Mouse (Mus musculus) liver, embryonic 16.5 days (tissue): ENCODE data around the gene Cdk14. TPM values are rescaled to one million over a fixed set of nuclear protein-coding genes. Genes with fewer than 3 reads are reported as not detected.

Source experiments
- ATAC-seq: fragments of 200-750 bp; cut with Nextera tagmentation; 2 replicates; pipeline ENCODE4 v1.8.0; 2017; ENCODE audit warnings: low read depth, mild to moderate bottlenecking, moderate number of reproducible peaks, moderate library complexity
- H3K27ac ChIP-seq: fragments of 300-500 bp; sonication (generic); 2 replicates; pipeline ENCODE4 v1.5.1; 2014; ENCODE audit warnings: mild to moderate bottlenecking, low read length
- H3K27me3 ChIP-seq: fragments of 300-500 bp; sonication (generic); 2 replicates; pipeline ENCODE4 v1.6.1; 2014; ENCODE audit warnings: low read depth, low read length, mixed read lengths; ENCODE audit not compliant: control insufficient read depth, insufficient read depth
- H3K36me3 ChIP-seq: fragments of 300-500 bp; sonication (generic); 2 replicates; pipeline ENCODE4 v1.6.1; 2014; ENCODE audit warnings: mild to moderate bottlenecking; ENCODE audit not compliant: control insufficient read depth, insufficient read depth
- H3K4me1 ChIP-seq: fragments of 300-500 bp; sonication (generic); 2 replicates; pipeline ENCODE4 v1.6.1; 2014; ENCODE audit warnings: low read depth, low read length, mixed read lengths; ENCODE audit not compliant: control insufficient read depth
- H3K4me2 ChIP-seq: fragments of 300-500 bp; sonication (generic); 2 replicates; pipeline ENCODE4 v1.6.1; 2014; ENCODE audit warnings: low read depth, low read length, mixed read lengths
- H3K4me3 ChIP-seq: fragments of 300-500 bp; sonication (generic); 2 replicates; pipeline ENCODE4 v1.5.1; 2014; ENCODE audit warnings: low read depth, mild to moderate bottlenecking, low read length
- H3K9ac ChIP-seq: fragments of 300-500 bp; sonication (generic); 2 replicates; pipeline ENCODE4 v1.6.1; 2014; ENCODE audit warnings: low read depth, low read length
- H3K9me3 ChIP-seq: fragments of 300-500 bp; sonication (generic); replicated peaks from 2 replicates; pipeline ENCODE4 v1.6.1; 2016; ENCODE audit warnings: low read length; ENCODE audit not compliant: control insufficient read depth
- WGBS: fragments of 180-500 bp; shearing (Covaris S2); extraction: QIAGEN DNeasy Blood & Tissue Kit; methylation state at CpG from one replicate; pipeline ENCODE4 v1.1.7; 2014; ENCODE audit not compliant: insufficient replicate concordance; 5-methylcytosine and 5-hydroxymethylcytosine counted together
- polyA plus RNA-seq: library from polyadenylated mRNA; unstranded; fragments of >200 nt; fragmentation: Nextera tagmentation; extraction: Ambion mirVana; gene quantifications from 2 replicates; pipeline ENCODE4 v1.2.1, GENCODE M21; 2015

Gene Cdk14
- polyA plus RNA-seq, 1 experiment from 2014 or later, result 1.1 TPM

GRCm38 (mm10) chr5:4961636-4962035 is 458.5 kb downstream of the Cdk14 start:
- H3K27me3 ChIP-seq, result no peaks in the 10 kb centered on the region
- H3K4me2 ChIP-seq, result no peak overlapping the region
- H3K4me1 ChIP-seq, result no peaks in the 10 kb centered on the region
- no peak for ATAC-seq
- no peaks in the 10 kb centered on the region for H3K9me3 ChIP-seq
- H3K27ac ChIP-seq, result no peak overlapping the region
- no peak overlapping the region for H3K9ac ChIP-seq
- 52% methylated on average over 1 of the region's 1 CpGs for WGBS
- no peaks in the 10 kb centered on the region for H3K36me3 ChIP-seq
- H3K4me3 ChIP-seq, result no peak overlapping the region

- Histone ChIP-seq H3K4me2 (no peak overlapping the region), H3K4me1 (no peaks in the 10 kb centered on the region), H3K36me3 (no peaks in the 10 kb centered on the region), H3K4me3 (no peak overlapping the region), H3K27ac (no peak overlapping the region), H3K9me3 (no peaks in the 10 kb centered on the region), H3K27me3 (no peaks in the 10 kb centered on the region), H3K9ac (no peak overlapping the region)
- ATAC-seq, result no peak
- WGBS, result 45% methylated on average over 5 of the region's 5 CpGs
These were observed 460.7 kb downstream of the Cdk14 start for GRCm38 (mm10) chr5:4959446-4959845.

GRCm38 (mm10) chr5:4955993-4956392 is 464.1 kb downstream of the Cdk14 start:
- H3K36me3 ChIP-seq, result no peaks in the 10 kb centered on the region
- no peak overlapping the region for H3K4me2 ChIP-seq
- WGBS, result 51% methylated on average over 7 of the region's 7 CpGs
- no peak for ATAC-seq
- H3K4me1 ChIP-seq, result no peaks in the 10 kb centered on the region
- no peak overlapping the region for H3K4me3 ChIP-seq
- H3K9me3 ChIP-seq, result no peaks in the 10 kb centered on the region
- no peak overlapping the region for H3K9ac ChIP-seq
- H3K27me3 ChIP-seq, result no peaks in the 10 kb centered on the region
- H3K27ac ChIP-seq, result no peak overlapping the region

GRCm38 (mm10) chr5:4955392-4955791 is 464.7 kb downstream of the Cdk14 start:
- no peaks in the 10 kb centered on the region for H3K4me1 ChIP-seq
- no peaks in the 10 kb centered on the region for H3K27me3 ChIP-seq
- H3K27ac ChIP-seq, result no peak overlapping the region
- ATAC-seq, result no peak
- H3K4me3 ChIP-seq, result no peak overlapping the region
- WGBS, result 60% methylated on average over 2 of the region's 2 CpGs
- no peak overlapping the region for H3K4me2 ChIP-seq
- H3K9me3 ChIP-seq, result no peaks in the 10 kb centered on the region
- H3K9ac ChIP-seq, result no peak overlapping the region
- no peaks in the 10 kb centered on the region for H3K36me3 ChIP-seq

DNA sequence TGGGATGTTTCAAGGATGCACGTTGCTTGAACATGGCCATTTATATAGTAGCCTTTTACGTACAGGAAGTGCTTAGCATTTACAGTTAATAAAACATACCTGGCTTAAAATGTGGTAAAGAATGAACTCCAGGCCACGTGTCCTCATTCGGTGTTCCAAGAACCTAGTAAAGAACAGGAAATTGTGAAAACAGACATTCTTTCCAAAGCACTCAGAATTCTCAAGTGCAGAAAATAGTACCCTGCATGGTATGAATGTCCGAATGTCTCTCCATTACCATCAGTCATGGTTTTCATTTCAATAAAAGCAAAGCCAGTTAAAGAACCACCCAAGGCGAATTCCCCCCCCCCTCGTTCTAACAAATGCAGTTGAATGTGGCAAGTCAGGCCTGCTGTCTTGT is 470.7 kb downstream of the Cdk14 start:
- Histone ChIP-seq H3K9me3 (no peaks in the 10 kb centered on the region), H3K27me3 (no peaks in the 10 kb centered on the region)
- WGBS, result 55% methylated on average over 7 of the region's 7 CpGs

GRCm38 (mm10) chr5:4948090-4948954 is 471.8 kb downstream of the Cdk14 start:
- Histone ChIP-seq H3K36me3 (no peaks in the 10 kb centered on the region), H3K27me3 (no peaks in the 10 kb centered on the region), H3K4me1 (no peaks in the 10 kb centered on the region), H3K9me3 (no peaks in the 10 kb centered on the region), H3K9ac (no peak overlapping the region), H3K4me3 (no peak overlapping the region), H3K27ac (no peak overlapping the region), H3K4me2 (no peak overlapping the region)
- 55% methylated on average over 3 of the region's 3 CpGs for WGBS
- ATAC-seq, result no peak

More for the DNA sequence above, 470.7 kb downstream of the Cdk14 start:
- H3K4me1 ChIP-seq, result no peaks in the 10 kb centered on the region
- H3K36me3 ChIP-seq, result no peaks in the 10 kb centered on the region
- no peak overlapping the region for H3K27ac ChIP-seq
- H3K9ac ChIP-seq, result no peak overlapping the region
- H3K4me3 ChIP-seq, result no peak overlapping the region
- no peak overlapping the region for H3K4me2 ChIP-seq
- ATAC-seq, result no peak

DNA sequence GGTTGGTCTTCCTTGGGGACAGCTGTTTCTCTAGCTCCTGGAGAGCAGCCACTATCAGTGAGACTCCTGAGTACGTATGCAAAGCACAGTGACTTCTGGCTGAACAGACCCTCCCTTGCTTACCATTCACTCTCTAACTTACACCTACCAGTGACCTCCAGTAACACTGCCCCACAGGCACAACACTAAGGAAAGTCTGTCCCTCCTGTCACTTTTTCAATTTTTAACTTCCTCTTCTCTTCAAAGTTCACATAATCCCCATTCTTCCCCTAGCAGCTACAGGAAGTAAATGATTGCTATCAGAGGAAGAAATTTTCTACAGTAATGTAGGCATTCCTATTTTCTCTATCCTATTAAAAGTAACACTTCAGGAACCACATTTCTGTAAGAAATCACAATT is 485.0 kb downstream of the Cdk14 start:
- no peak overlapping the region for H3K9ac ChIP-seq
- no peaks in the 10 kb centered on the region for H3K4me1 ChIP-seq
- no peak overlapping the region for H3K27ac ChIP-seq
- 7% methylated on average over 1 of the region's 1 CpGs for WGBS
- no peaks in the 10 kb centered on the region for H3K9me3 ChIP-seq
- H3K4me3 ChIP-seq, result no peak overlapping the region
- no peak overlapping the region for H3K4me2 ChIP-seq
- no peaks in the 10 kb centered on the region for H3K27me3 ChIP-seq
- no peak for ATAC-seq
- H3K36me3 ChIP-seq, result no peaks in the 10 kb centered on the region

DNA sequence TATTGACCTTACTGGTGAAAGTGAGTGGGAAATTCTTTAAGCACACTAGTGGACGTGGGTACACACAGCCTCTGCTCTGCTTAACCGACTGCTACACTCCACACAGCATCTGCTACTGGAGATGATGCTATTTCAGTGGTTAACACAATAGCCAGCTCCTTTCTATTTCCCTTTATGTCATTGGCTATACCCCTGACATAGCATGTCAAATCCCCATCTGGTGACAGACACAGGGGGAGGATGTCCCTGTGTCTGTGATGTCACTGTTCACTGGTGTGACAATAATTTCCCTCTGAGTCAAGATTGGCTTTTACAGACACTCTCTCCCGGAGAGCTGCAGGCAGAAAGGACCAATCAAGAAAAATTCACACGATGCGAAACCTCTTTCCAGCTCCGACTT is 485.6 kb downstream of the Cdk14 start:
- WGBS, result 68% methylated on average over 6 of the region's 6 CpGs
- no peak for ATAC-seq
- no peaks in the 10 kb centered on the region for H3K9me3 ChIP-seq
- no peak overlapping the region for H3K4me3 ChIP-seq
- no peaks in the 10 kb centered on the region for H3K27me3 ChIP-seq
- H3K36me3 ChIP-seq, result no peaks in the 10 kb centered on the region
- H3K4me2 ChIP-seq, result no peak overlapping the region
- no peaks in the 10 kb centered on the region for H3K4me1 ChIP-seq
- no peak overlapping the region for H3K27ac ChIP-seq
- no peak overlapping the region for H3K9ac ChIP-seq

DNA sequence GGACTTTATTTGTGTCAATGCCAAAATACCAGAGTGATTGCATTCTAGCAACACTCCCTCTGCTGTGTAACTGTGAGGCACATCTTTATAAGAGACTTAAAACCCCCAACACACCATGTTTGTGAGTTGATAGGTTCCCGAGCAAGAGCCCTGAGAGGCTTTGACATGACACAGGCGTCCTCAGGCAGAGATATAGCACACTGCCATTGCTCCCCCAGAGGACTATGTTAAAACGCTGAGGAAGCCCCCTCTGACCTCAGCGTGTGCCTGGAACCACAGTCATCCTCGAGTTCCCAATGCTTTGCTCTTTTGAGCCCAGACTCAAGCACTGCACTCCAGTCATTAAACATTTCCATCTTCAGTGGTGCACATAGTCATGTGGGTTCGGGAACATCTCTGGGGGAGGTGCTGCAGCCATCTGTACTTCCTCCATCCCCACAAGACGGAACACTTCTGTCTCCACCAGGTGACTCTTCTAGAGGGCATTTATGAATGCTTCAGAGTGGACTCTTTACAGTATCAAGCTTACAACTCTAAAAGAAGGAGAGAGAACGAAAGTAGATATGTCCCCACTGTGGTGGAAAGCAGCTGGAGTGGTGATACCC is 488.5 kb downstream of the Cdk14 start:
- H3K9ac ChIP-seq, result no peak overlapping the region
- H3K9me3 ChIP-seq, result no peaks in the 10 kb centered on the region
- no peak overlapping the region for H3K27ac ChIP-seq
- no peak for ATAC-seq
- no peaks in the 10 kb centered on the region for H3K27me3 ChIP-seq
- no peak overlapping the region for H3K4me2 ChIP-seq
- 47% methylated on average over 8 of the region's 8 CpGs for WGBS
- no peaks in the 10 kb centered on the region for H3K4me1 ChIP-seq
- H3K36me3 ChIP-seq, result no peaks in the 10 kb centered on the region
- no peak overlapping the region for H3K4me3 ChIP-seq
